In genomic region chr19:33268044-33268443, GRCm38 (mm10) we compare ENCODE assay signal across 9 mouse cellular contexts.
DNase-seq lines count a peak whose midpoint lies in the region; ATAC-seq and TF ChIP-seq lines count a peak whose summit lies in the region.
"Had no signal": no experiment of that assay in that cellular context is flagged by ENCODE, and none has a peak within 500 bp of the region (broad histone marks: within the 10 kb centered on the region; RNA-seq: fewer than 3 reads in every experiment).

No protein-coding gene starts in this region.

- no peak overlapping the region for H3K4me2 ChIP-seq in heart, postnatal 0 days (ENCODE audit: low read depth, low read length)
- H3K4me2 ChIP-seq: neural tube, embryonic 12.5 days had no signal

- no peak for TF ChIP-seq EP300 in heart, postnatal 0 days (IDR thresholded peaks at IDR 0.05; ENCODE audit: low read depth)

- WGBS in heart, postnatal 0 days, result 76% methylated on average over 14 of the region's 14 CpGs
- WGBS in heart, embryonic 10.5 days, result 76% methylated on average over 14 of the region's 14 CpGs

- peak; percentile 15 for TF ChIP-seq CTCF in heart, postnatal 0 days (IDR thresholded peaks at IDR 0.05; ENCODE audit: low read depth)

- H3K4me3 ChIP-seq in heart, postnatal 0 days (ENCODE audit: low read depth, low read length), result no peak overlapping the region
- no peak overlapping the region for H3K4me3 ChIP-seq in heart, embryonic 10.5 days
- H3K4me3 ChIP-seq: neural tube, embryonic 12.5 days had no signal

- no peak overlapping the region for H3K9ac ChIP-seq in heart, postnatal 0 days (replicated peaks; ENCODE audit: low read depth, low read length)
- H3K9ac ChIP-seq: neural tube, embryonic 12.5 days had no signal

- H3K27me3 ChIP-seq in heart, postnatal 0 days (ENCODE audit: control insufficient read depth, insufficient read depth, low read length), result no peaks in the 10 kb centered on the region
- no peaks in the 10 kb centered on the region for H3K27me3 ChIP-seq in heart, embryonic 10.5 days (ENCODE audit: insufficient read depth, poor library complexity, severe bottlenecking)
- H3K27me3 ChIP-seq: neural tube, embryonic 12.5 days had no signal

- H3K27ac ChIP-seq in heart, postnatal 0 days (ENCODE audit: low read depth), result no peak overlapping the region
- no peak overlapping the region for H3K27ac ChIP-seq in heart, embryonic 10.5 days
- H3K27ac ChIP-seq: neural tube, embryonic 12.5 days had no signal

- no peaks in the 10 kb centered on the region for H3K36me3 ChIP-seq in heart, postnatal 0 days (replicated peaks; ENCODE audit: control insufficient read depth, insufficient read depth, low read length)
- H3K36me3 ChIP-seq in heart, embryonic 10.5 days, result no peaks in the 10 kb centered on the region
- H3K36me3 ChIP-seq: neural tube, embryonic 12.5 days had no signal

- no peak for ATAC-seq in heart, postnatal 0 days (ENCODE audit: insufficient read depth, low read depth)
- no peak for ATAC-seq in monocyte, adult 5-6 weeks (replicated peaks; ENCODE audit: insufficient number of reproducible peaks, low FRiP score, low TSS enrichment, poor library complexity, severe bottlenecking)

- no peaks in the 10 kb centered on the region for H3K9me3 ChIP-seq in heart, postnatal 0 days (replicated peaks; ENCODE audit: control insufficient read depth, low read length)
- H3K9me3 ChIP-seq in heart, embryonic 10.5 days, result no peaks in the 10 kb centered on the region
- H3K9me3 ChIP-seq: neural tube, embryonic 12.5 days had no signal

- H3K4me1 ChIP-seq in heart, postnatal 0 days (ENCODE audit: control insufficient read depth, insufficient read depth), result no peaks in the 10 kb centered on the region
- H3K4me1 ChIP-seq in heart, embryonic 10.5 days, result no peaks in the 10 kb centered on the region
- H3K4me1 ChIP-seq: neural tube, embryonic 12.5 days had no signal

- no peak for DNase-seq in heart, postnatal 0 days (ENCODE audit: low spot score)
- no peak for DNase-seq in heart, embryonic 10.5 days (ENCODE audit: low spot score)
- DNase-seq in CD4-positive helper T cell, adult 2 months (ENCODE audit: low read depth, low spot score), result peak; percentile 37
- peak; percentile 30 for DNase-seq in adrenal gland, postnatal 25 days
- DNase-seq in retina, embryonic 14.5 days (ENCODE audit: low spot score), result peak; percentile 8
- DNase-seq in adipocyte (ENCODE audit: low spot score), result no peak
- no peak for DNase-seq in gastrocnemius, postnatal 25 days

Comparison
In these comparisons a context has a peak if more than half of its experiments do, and no peak if none do; other contexts are left out.
1. DNase-seq: peak in CD4-positive helper T cell, adult 2 months (single experiment), adrenal gland, postnatal 25 days (single experiment) and retina, embryonic 14.5 days (single experiment); none in heart, postnatal 0 days (single experiment), heart, embryonic 10.5 days (single experiment), adipocyte (single experiment) and gastrocnemius, postnatal 25 days (single experiment).